Mouse (Mus musculus): ENCODE measurements around the gene Mbnl2.

GRCm38 (mm10) chr14:120342321-120342720 is 66.9 kb downstream of the Mbnl2 start:
- TF ChIP-seq CTCF (IDR thresholded peaks at IDR 0.05; ENCODE audit: low read depth, low read length) (no peak), POLR2A (IDR thresholded peaks at IDR 0.05; ENCODE audit: borderline replicate concordance, low read depth, low read length) (no peak)
